Mouse (Mus musculus): ENCODE measurements around the gene Tec. TPM values are rescaled to one million over a fixed set of nuclear protein-coding genes. Genes with fewer than 3 reads are reported as not detected.

Tec gene
- polyA plus RNA-seq, 1 experiment, result 20.6 TPM

- no peaks in the 10 kb centered on the region for H3K9me3 ChIP-seq (replicated peaks; ENCODE audit: control insufficient read depth, insufficient read depth, low read length, poor library complexity, severe bottlenecking)
- H3K4me1 ChIP-seq (ENCODE audit: control insufficient read depth, insufficient read depth, low read length), result no peaks in the 10 kb centered on the region
- no peak overlapping the region for H3K9ac ChIP-seq (ENCODE audit: low read depth, poor library complexity, severe bottlenecking)
- H3K36me3 ChIP-seq (ENCODE audit: control insufficient read depth, insufficient read depth, low read length, poor library complexity, severe bottlenecking), result no peaks in the 10 kb centered on the region
- no peak overlapping the region for H3K27ac ChIP-seq (ENCODE audit: insufficient read depth, low read length)
- H3K4me3 ChIP-seq (ENCODE audit: low read depth, low read length), result no peak overlapping the region
- no peaks in the 10 kb centered on the region for H3K27me3 ChIP-seq (ENCODE audit: control insufficient read depth, insufficient read depth, low read length, poor library complexity, severe bottlenecking)
- TF ChIP-seq CTCF (IDR thresholded peaks at IDR 0.05; ENCODE audit: low read depth, low read length), result no peak
- no peak for TF ChIP-seq EP300 (IDR thresholded peaks at IDR 0.05; ENCODE audit: insufficient read depth, low read depth, low read length)
- no peak for TF ChIP-seq POLR2A (IDR thresholded peaks at IDR 0.05; ENCODE audit: insufficient read depth, low read length)
Measured at GRCm38 (mm10) chr5:72853365-72853764, 14.9 kb downstream of the Tec start.

GRCm38 (mm10) chr5:72852301-72852995, 15.8 kb downstream of the Tec start:
- H3K9me3 ChIP-seq (replicated peaks; ENCODE audit: control insufficient read depth, insufficient read depth, low read length, poor library complexity, severe bottlenecking), result no peaks in the 10 kb centered on the region
- no peaks in the 10 kb centered on the region for H3K27me3 ChIP-seq (ENCODE audit: control insufficient read depth, insufficient read depth, low read length, poor library complexity, severe bottlenecking)
- TF ChIP-seq POLR2A (IDR thresholded peaks at IDR 0.05; ENCODE audit: insufficient read depth, low read length), result no peak
- H3K4me3 ChIP-seq (ENCODE audit: low read depth, low read length), result no peak overlapping the region
- H3K9ac ChIP-seq (ENCODE audit: low read depth, poor library complexity, severe bottlenecking), result no peak overlapping the region
- H3K27ac ChIP-seq (ENCODE audit: insufficient read depth, low read length), result no peak overlapping the region
- H3K36me3 ChIP-seq (ENCODE audit: control insufficient read depth, insufficient read depth, low read length, poor library complexity, severe bottlenecking), result no peaks in the 10 kb centered on the region
- H3K4me1 ChIP-seq (ENCODE audit: control insufficient read depth, insufficient read depth, low read length), result no peaks in the 10 kb centered on the region

- H3K9me3 ChIP-seq (replicated peaks; ENCODE audit: control insufficient read depth, insufficient read depth, low read length, poor library complexity, severe bottlenecking), result peaks cover 7% of the 10 kb centered on the region
- no peaks in the 10 kb centered on the region for H3K27me3 ChIP-seq (ENCODE audit: control insufficient read depth, insufficient read depth, low read length, poor library complexity, severe bottlenecking)
- H3K9ac ChIP-seq (ENCODE audit: low read depth, poor library complexity, severe bottlenecking), result no peak overlapping the region
- H3K36me3 ChIP-seq (ENCODE audit: control insufficient read depth, insufficient read depth, low read length, poor library complexity, severe bottlenecking), result no peaks in the 10 kb centered on the region
- H3K4me3 ChIP-seq (ENCODE audit: low read depth, low read length), result no peak overlapping the region
- H3K4me1 ChIP-seq (ENCODE audit: control insufficient read depth, insufficient read depth, low read length), result no peaks in the 10 kb centered on the region
- H3K27ac ChIP-seq (ENCODE audit: insufficient read depth, low read length), result no peak overlapping the region
- no peak for TF ChIP-seq EP300 (IDR thresholded peaks at IDR 0.05; ENCODE audit: insufficient read depth, low read depth, low read length)
- no peak for TF ChIP-seq POLR2A (IDR thresholded peaks at IDR 0.05; ENCODE audit: insufficient read depth, low read length)
- TF ChIP-seq CTCF (IDR thresholded peaks at IDR 0.05; ENCODE audit: low read depth, low read length), result no peak
Measured at GRCm38 (mm10) chr5:72851674-72852098, 16.6 kb downstream of the Tec start.

DNA sequence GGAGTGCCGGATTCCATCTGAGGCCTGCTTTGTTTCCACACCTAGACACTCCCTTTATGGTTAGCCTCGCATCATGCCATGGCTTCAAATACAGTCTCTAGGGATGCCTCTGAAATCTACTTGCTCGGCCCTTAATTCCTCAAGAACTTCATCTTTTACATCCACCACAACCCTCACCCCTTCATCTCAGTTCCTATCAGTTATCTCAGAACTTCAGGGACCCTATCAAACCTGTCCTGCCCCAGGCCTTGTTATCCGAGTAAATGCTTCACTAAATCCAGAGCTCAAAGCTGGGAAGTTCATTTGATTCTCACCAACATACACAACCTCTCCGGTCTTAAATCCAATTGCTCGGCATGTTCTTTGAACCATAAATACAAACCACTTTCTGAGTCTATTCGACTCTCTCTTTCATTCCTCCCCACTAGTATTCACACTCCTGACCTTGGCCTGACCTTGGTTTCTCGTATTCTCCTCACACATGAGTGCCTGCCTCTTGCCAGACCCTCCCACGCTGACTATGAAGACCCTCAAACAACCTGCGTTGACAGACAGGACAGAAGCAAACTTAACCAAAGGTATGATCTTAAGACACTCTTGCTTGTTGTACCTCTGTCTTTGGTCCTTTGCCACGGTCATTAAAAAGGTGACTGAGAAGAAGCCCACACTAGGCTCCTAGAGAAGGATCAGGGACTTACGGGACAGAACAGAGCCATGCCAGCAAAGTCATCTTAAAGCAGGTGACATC, 17.2 kb downstream of the Tec start:
- Histone ChIP-seq H3K27me3 (ENCODE audit: control insufficient read depth, insufficient read depth, low read length, poor library complexity, severe bottlenecking) (no peaks in the 10 kb centered on the region), H3K9me3 (replicated peaks; ENCODE audit: control insufficient read depth, insufficient read depth, low read length, poor library complexity, severe bottlenecking) (peaks cover 7% of the 10 kb centered on the region), H3K36me3 (ENCODE audit: control insufficient read depth, insufficient read depth, low read length, poor library complexity, severe bottlenecking) (no peaks in the 10 kb centered on the region), H3K4me3 (ENCODE audit: low read depth, low read length) (no peak overlapping the region), H3K27ac (ENCODE audit: insufficient read depth, low read length) (no peak overlapping the region), H3K4me1 (ENCODE audit: control insufficient read depth, insufficient read depth, low read length) (no peaks in the 10 kb centered on the region), H3K9ac (ENCODE audit: low read depth, poor library complexity, severe bottlenecking) (no peak overlapping the region)
- no peak for TF ChIP-seq EP300 (IDR thresholded peaks at IDR 0.05; ENCODE audit: insufficient read depth, low read depth, low read length)
- no peak for TF ChIP-seq CTCF (IDR thresholded peaks at IDR 0.05; ENCODE audit: low read depth, low read length)
- TF ChIP-seq POLR2A (IDR thresholded peaks at IDR 0.05; ENCODE audit: insufficient read depth, low read length), result no peak

GRCm38 (mm10) chr5:72848889-72849435, 19.3 kb downstream of the Tec start:
- H3K27ac ChIP-seq (ENCODE audit: insufficient read depth, low read length), result no peak overlapping the region
- H3K36me3 ChIP-seq (ENCODE audit: control insufficient read depth, insufficient read depth, low read length, poor library complexity, severe bottlenecking), result no peaks in the 10 kb centered on the region
- no peak overlapping the region for H3K9ac ChIP-seq (ENCODE audit: low read depth, poor library complexity, severe bottlenecking)
- TF ChIP-seq EP300 (IDR thresholded peaks at IDR 0.05; ENCODE audit: insufficient read depth, low read depth, low read length) (no peak), CTCF (IDR thresholded peaks at IDR 0.05; ENCODE audit: low read depth, low read length) (no peak), POLR2A (IDR thresholded peaks at IDR 0.05; ENCODE audit: insufficient read depth, low read length) (no peak)
- no peaks in the 10 kb centered on the region for H3K4me1 ChIP-seq (ENCODE audit: control insufficient read depth, insufficient read depth, low read length)
- H3K4me3 ChIP-seq (ENCODE audit: low read depth, low read length), result no peak overlapping the region
- peaks cover 7% of the 10 kb centered on the region for H3K9me3 ChIP-seq (replicated peaks; ENCODE audit: control insufficient read depth, insufficient read depth, low read length, poor library complexity, severe bottlenecking)
- no peaks in the 10 kb centered on the region for H3K27me3 ChIP-seq (ENCODE audit: control insufficient read depth, insufficient read depth, low read length, poor library complexity, severe bottlenecking)

DNA sequence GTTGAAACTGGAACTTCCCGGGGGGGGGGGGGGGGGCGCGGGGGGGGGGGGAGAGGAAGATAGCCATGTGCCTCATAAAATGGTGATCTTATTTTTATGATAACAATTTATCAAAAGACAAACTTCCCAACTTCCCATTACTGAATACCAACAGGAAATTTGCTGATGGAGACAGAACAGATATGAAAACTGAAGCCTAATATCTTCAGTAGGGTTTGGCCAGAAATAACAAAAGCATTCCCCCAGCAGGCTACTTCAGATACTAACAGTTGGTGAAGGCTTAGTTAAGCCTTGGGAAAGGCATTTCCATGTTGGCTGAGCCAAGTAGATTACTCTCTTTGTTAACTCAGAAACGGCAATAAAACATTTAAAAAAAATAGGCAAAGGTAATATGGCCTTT, 21.6 kb downstream of the Tec start:
- Histone ChIP-seq H3K9me3 (replicated peaks; ENCODE audit: control insufficient read depth, insufficient read depth, low read length, poor library complexity, severe bottlenecking) (peaks cover 7% of the 10 kb centered on the region), H3K27ac (ENCODE audit: insufficient read depth, low read length) (no peak overlapping the region), H3K27me3 (ENCODE audit: control insufficient read depth, insufficient read depth, low read length, poor library complexity, severe bottlenecking) (no peaks in the 10 kb centered on the region), H3K36me3 (ENCODE audit: control insufficient read depth, insufficient read depth, low read length, poor library complexity, severe bottlenecking) (no peaks in the 10 kb centered on the region), H3K9ac (ENCODE audit: low read depth, poor library complexity, severe bottlenecking) (no peak overlapping the region), H3K4me1 (ENCODE audit: control insufficient read depth, insufficient read depth, low read length) (no peaks in the 10 kb centered on the region), H3K4me3 (ENCODE audit: low read depth, low read length) (no peak overlapping the region)
- no peak for TF ChIP-seq CTCF (IDR thresholded peaks at IDR 0.05; ENCODE audit: low read depth, low read length)
- no peak for TF ChIP-seq POLR2A (IDR thresholded peaks at IDR 0.05; ENCODE audit: insufficient read depth, low read length)
- no peak for TF ChIP-seq EP300 (IDR thresholded peaks at IDR 0.05; ENCODE audit: insufficient read depth, low read depth, low read length)

All from ES-Bruce4 (cell line).